20 mouse cellular contexts compared by ENCODE assay signal in genomic region chr12:82985300-82985699, GRCm38 (mm10).
"Had no signal": no experiment of that assay in that cellular context is flagged by ENCODE, and none has a peak within 500 bp of the region (broad histone marks: within the 10 kb centered on the region; RNA-seq: fewer than 3 reads in every experiment).

No protein-coding gene starts in this region.

- H3K9me3 ChIP-seq: kidney, embryonic 15.5 days; liver, embryonic 13.5 days; megakaryocyte, embryonic 14.5 days; midbrain, embryonic 10.5 days; midbrain, embryonic 13.5 days; neural tube, embryonic 12.5 days; neural tube, embryonic 15.5 days had no signal

- H3K27me3 ChIP-seq: kidney, embryonic 15.5 days; liver, embryonic 13.5 days; midbrain, embryonic 13.5 days; neural tube, embryonic 12.5 days; neural tube, embryonic 15.5 days had no signal

- H3K9ac ChIP-seq: kidney, embryonic 15.5 days; liver, embryonic 13.5 days; midbrain, embryonic 13.5 days; neural tube, embryonic 12.5 days; neural tube, embryonic 15.5 days had no signal

- ATAC-seq: lung, postnatal 0 days; midbrain, embryonic 13.5 days had no signal

- DNase-seq: kidney, postnatal 10 days; kidney, postnatal 36 days; layer of hippocampus, postnatal 36 days; liver, embryonic 13.5 days; lung, adult 2 months; right cerebral cortex, adult 18-20 months; right cerebral cortex, postnatal 14 days; right cerebral cortex, postnatal 4 days; thymus, adult 2 months; thymus, postnatal 14 days; thymus, postnatal 4 days had no signal

- H3K36me3 ChIP-seq: kidney, embryonic 15.5 days; liver, embryonic 13.5 days; midbrain, embryonic 10.5 days; midbrain, embryonic 13.5 days; neural tube, embryonic 12.5 days; neural tube, embryonic 15.5 days had no signal

- H3K4me1 ChIP-seq: kidney, embryonic 15.5 days; liver, embryonic 13.5 days; megakaryocyte, embryonic 14.5 days; midbrain, embryonic 10.5 days; midbrain, embryonic 13.5 days; neural tube, embryonic 12.5 days; neural tube, embryonic 15.5 days had no signal

- H3K27ac ChIP-seq: kidney, embryonic 15.5 days; left cerebral cortex, adult 2 months; liver, embryonic 13.5 days; midbrain, embryonic 10.5 days; midbrain, embryonic 13.5 days; neural tube, embryonic 12.5 days; neural tube, embryonic 15.5 days; stomach, postnatal 0 days had no signal

- H3K4me2 ChIP-seq: kidney, embryonic 15.5 days; liver, embryonic 13.5 days; midbrain, embryonic 13.5 days; neural tube, embryonic 12.5 days; neural tube, embryonic 15.5 days had no signal

- H3K4me3 ChIP-seq: kidney, embryonic 15.5 days; left cerebral cortex, adult 2 months; liver, embryonic 13.5 days; megakaryocyte, embryonic 14.5 days; midbrain, embryonic 10.5 days; midbrain, embryonic 13.5 days; neural tube, embryonic 12.5 days; neural tube, embryonic 15.5 days had no signal
